Mouse (Mus musculus): ENCODE data around the gene Smim17. TPM values are rescaled to one million over a fixed set of nuclear protein-coding genes. Genes with fewer than 3 reads are reported as not detected.

Smim17 gene
- polyA plus RNA-seq, 1 experiment from 2014 or later: 0.11 TPM

DNA sequence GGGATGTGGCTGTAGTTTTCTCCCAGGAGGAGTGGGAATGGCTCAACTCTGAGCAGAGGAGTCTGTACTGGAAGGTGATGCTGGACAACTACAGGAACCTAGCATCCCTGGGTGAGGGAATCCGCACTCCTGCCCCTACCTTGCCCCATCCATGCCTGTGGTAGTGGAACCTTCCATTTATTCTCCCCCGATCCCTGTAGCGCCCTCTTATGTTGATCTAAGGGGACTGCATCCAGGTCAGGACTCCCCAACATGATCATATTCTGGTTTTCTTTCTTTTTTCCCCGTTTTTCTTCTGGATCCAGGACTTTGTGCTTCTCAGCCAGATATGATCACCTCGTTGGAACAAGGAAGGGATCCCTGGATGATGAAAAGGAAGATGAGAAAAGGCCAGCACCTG, 9.1 kb upstream of the Smim17 start:
- H3K9ac ChIP-seq (ENCODE audit: low read depth, low read length): no peak overlapping the region
- no peak for ATAC-seq
- H3K27ac ChIP-seq (ENCODE audit: low read length): no peak overlapping the region
- H3K4me2 ChIP-seq (ENCODE audit: low read depth, low read length): no peak overlapping the region
- no peaks in the 10 kb centered on the region for H3K9me3 ChIP-seq (ENCODE audit: control insufficient read depth, low read length)
- H3K4me3 ChIP-seq (ENCODE audit: low read length): no peak overlapping the region
- no peaks in the 10 kb centered on the region for H3K27me3 ChIP-seq (replicated peaks; ENCODE audit: control insufficient read depth, insufficient read depth, low read length)
- peaks cover 10% of the 10 kb centered on the region; the same call in 1 of the 2 replicates for H3K36me3 ChIP-seq (ENCODE audit: control insufficient read depth, insufficient read depth, low read length)
- 78% methylated on average over 5 of the region's 5 CpGs for WGBS
- H3K4me1 ChIP-seq (ENCODE audit: control insufficient read depth, insufficient read depth, low read length): no peaks in the 10 kb centered on the region

DNA sequence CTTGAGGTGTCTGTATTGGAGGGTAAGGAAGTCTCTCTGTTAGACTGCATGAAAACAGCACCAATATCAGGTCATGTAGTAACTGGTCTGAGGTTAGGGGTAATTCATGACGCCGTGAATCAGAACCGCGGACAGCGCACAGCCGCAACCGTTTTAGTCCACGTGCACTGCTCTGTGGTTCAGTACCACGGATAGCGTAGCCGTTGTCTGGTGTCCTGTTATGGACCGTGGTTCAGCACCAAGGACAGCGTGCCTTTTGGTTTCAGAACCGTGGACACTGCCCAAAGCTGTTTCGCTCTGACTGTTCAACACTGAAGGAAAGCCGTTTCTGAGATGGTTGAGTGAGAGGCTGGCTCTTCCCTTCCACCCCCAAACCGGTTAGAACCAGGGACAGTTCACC, 11.5 kb downstream of the Smim17 start, which contains the start of gene Gm20715:
Gene Gm20715 (plus strand): TSS at position 235 of the 400 bp plus-strand sequence.
- no peaks in the 10 kb centered on the region for H3K27me3 ChIP-seq (replicated peaks; ENCODE audit: control insufficient read depth, insufficient read depth, low read length)
- H3K9me3 ChIP-seq (ENCODE audit: control insufficient read depth, low read length): no peaks in the 10 kb centered on the region
- no peak within 1 kb of the TSS for H3K27ac ChIP-seq (ENCODE audit: low read length)
- peak; percentile 96 for ATAC-seq
- H3K4me3 ChIP-seq (ENCODE audit: low read length): no peak within 1 kb of the TSS
- no peak within 1 kb of the TSS for H3K9ac ChIP-seq (ENCODE audit: low read depth, low read length)
- H3K4me2 ChIP-seq (ENCODE audit: low read depth, low read length): no peak within 1 kb of the TSS
- no peaks in the 10 kb centered on the region for H3K4me1 ChIP-seq (ENCODE audit: control insufficient read depth, insufficient read depth, low read length)
- no peaks in the 10 kb centered on the region for H3K36me3 ChIP-seq (ENCODE audit: control insufficient read depth, insufficient read depth, low read length)
- 1% methylated on average over 17 of the region's 17 CpGs for WGBS

DNA sequence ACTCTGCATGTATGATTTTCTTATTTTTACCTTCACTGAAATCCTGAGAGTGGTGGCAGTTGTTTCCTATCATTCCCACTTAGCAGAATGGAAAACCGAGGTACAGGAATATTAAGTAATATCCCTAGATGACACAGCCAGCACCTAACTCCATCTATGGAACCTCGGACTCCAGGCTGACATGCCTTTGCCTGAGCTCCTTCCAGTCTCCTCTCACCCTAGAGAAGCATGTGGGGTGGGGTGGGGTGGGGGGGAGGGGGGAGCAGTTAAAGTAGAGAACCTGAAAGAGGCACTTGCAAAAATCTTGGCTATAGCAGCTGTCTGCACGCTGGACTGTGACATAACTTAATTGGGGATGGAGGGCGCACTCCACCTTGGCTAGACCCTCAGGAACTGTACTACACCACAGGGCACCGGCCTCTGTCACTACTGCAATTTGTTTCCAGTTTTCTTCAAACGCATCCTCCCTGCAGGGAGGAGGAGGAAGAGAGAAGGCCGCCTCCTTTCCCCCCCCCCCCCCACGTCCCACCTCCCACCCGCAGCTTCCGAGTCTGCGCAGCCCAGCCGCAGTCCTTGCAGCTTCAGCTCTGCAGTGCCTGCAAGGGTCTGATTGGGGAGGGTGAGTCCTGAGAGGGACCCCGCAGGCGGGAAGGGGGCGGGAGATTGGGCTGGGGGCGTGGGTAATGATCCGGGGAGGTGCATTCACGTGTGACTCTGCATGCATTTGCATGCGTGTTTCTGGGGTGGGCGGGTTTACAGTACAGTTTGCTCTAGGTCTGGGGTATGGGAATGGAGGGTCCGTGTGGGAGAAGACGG, 16.3 kb downstream of the Smim17 start:
- H3K4me3 ChIP-seq (ENCODE audit: low read length): no peak overlapping the region
- no peak overlapping the region for H3K27ac ChIP-seq (ENCODE audit: low read length)
- H3K36me3 ChIP-seq (ENCODE audit: control insufficient read depth, insufficient read depth, low read length): no peaks in the 10 kb centered on the region
- 8% methylated on average over 19 of the region's 22 CpGs for WGBS
- no peak overlapping the region for H3K9ac ChIP-seq (ENCODE audit: low read depth, low read length)
- ATAC-seq: no peak
- H3K27me3 ChIP-seq (replicated peaks; ENCODE audit: control insufficient read depth, insufficient read depth, low read length): no peaks in the 10 kb centered on the region
- no peak overlapping the region for H3K4me2 ChIP-seq (ENCODE audit: low read depth, low read length)
- no peaks in the 10 kb centered on the region for H3K9me3 ChIP-seq (ENCODE audit: control insufficient read depth, low read length)
- no peaks in the 10 kb centered on the region for H3K4me1 ChIP-seq (ENCODE audit: control insufficient read depth, insufficient read depth, low read length)

DNA sequence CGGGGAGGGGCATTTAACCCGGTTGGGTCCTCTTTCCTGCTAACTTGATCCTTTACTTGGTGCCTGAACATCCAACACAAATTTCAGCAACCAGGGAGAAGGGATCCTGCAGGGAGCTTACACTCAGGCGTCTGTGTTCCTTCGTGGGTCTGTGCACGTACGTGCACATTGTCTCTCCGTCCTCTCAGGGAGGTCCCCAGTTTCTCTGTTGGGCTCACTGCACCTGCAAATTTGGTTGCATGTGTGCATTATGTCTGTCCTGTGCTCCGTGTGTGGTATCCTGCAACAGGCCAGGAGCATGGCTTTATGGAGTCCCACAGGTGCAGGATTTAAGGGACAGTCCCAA, 16.9 kb downstream of the Smim17 start:
- no peak for ATAC-seq
- H3K27ac ChIP-seq (ENCODE audit: low read length): no peak overlapping the region
- H3K4me1 ChIP-seq (ENCODE audit: control insufficient read depth, insufficient read depth, low read length): no peaks in the 10 kb centered on the region
- WGBS: 26% methylated on average over 8 of the region's 8 CpGs
- no peaks in the 10 kb centered on the region for H3K27me3 ChIP-seq (replicated peaks; ENCODE audit: control insufficient read depth, insufficient read depth, low read length)
- no peak overlapping the region for H3K4me3 ChIP-seq (ENCODE audit: low read length)
- H3K4me2 ChIP-seq (ENCODE audit: low read depth, low read length): no peak overlapping the region
- no peaks in the 10 kb centered on the region for H3K9me3 ChIP-seq (ENCODE audit: control insufficient read depth, low read length)
- no peak overlapping the region for H3K9ac ChIP-seq (ENCODE audit: low read depth, low read length)
- no peaks in the 10 kb centered on the region for H3K36me3 ChIP-seq (ENCODE audit: control insufficient read depth, insufficient read depth, low read length)

- no peak for ATAC-seq
- Histone ChIP-seq H3K36me3 (ENCODE audit: control insufficient read depth, insufficient read depth, low read length) (no peaks in the 10 kb centered on the region), H3K9me3 (ENCODE audit: control insufficient read depth, low read length) (no peaks in the 10 kb centered on the region), H3K9ac (ENCODE audit: low read depth, low read length) (no peak overlapping the region), H3K27me3 (replicated peaks; ENCODE audit: control insufficient read depth, insufficient read depth, low read length) (no peaks in the 10 kb centered on the region), H3K4me2 (ENCODE audit: low read depth, low read length) (no peak overlapping the region), H3K4me3 (ENCODE audit: low read length) (no peak overlapping the region), H3K27ac (ENCODE audit: low read length) (no peak overlapping the region), H3K4me1 (ENCODE audit: control insufficient read depth, insufficient read depth, low read length) (no peaks in the 10 kb centered on the region)
- WGBS: 71% methylated on average over 6 of the region's 6 CpGs
Observed at GRCm38 (mm10) chr7:6419894-6420293, 21.4 kb downstream of the Smim17 start.

- 83% methylated on average over 3 of the region's 3 CpGs for whole genome bisulfite sequencing
- Histone ChIP-seq H3K4me2 (ENCODE audit: low read depth, low read length) (no peak overlapping the region), H3K27me3 (replicated peaks; ENCODE audit: control insufficient read depth, insufficient read depth, low read length) (no peaks in the 10 kb centered on the region), H3K36me3 (ENCODE audit: control insufficient read depth, insufficient read depth, low read length) (no peaks in the 10 kb centered on the region), H3K4me1 (ENCODE audit: control insufficient read depth, insufficient read depth, low read length) (no peaks in the 10 kb centered on the region), H3K9ac (ENCODE audit: low read depth, low read length) (no peak overlapping the region), H3K4me3 (ENCODE audit: low read length) (no peak overlapping the region), H3K27ac (ENCODE audit: low read length) (no peak overlapping the region), H3K9me3 (ENCODE audit: control insufficient read depth, low read length) (peaks cover 2% of the 10 kb centered on the region; the same call in 1 of the 2 replicates)
- no peak for ATAC-seq
Observed at GRCm38 (mm10) chr7:6429381-6429780, 30.9 kb downstream of the Smim17 start.

GRCm38 (mm10) chr7:6430342-6430741, 31.8 kb downstream of the Smim17 start:
- Histone ChIP-seq H3K27me3 (replicated peaks; ENCODE audit: control insufficient read depth, insufficient read depth, low read length) (no peaks in the 10 kb centered on the region), H3K4me1 (ENCODE audit: control insufficient read depth, insufficient read depth, low read length) (no peaks in the 10 kb centered on the region), H3K4me2 (ENCODE audit: low read depth, low read length) (no peak overlapping the region), H3K4me3 (ENCODE audit: low read length) (no peak overlapping the region), H3K9me3 (ENCODE audit: control insufficient read depth, low read length) (peaks cover 2% of the 10 kb centered on the region; the same call in 1 of the 2 replicates), H3K27ac (ENCODE audit: low read length) (no peak overlapping the region), H3K36me3 (ENCODE audit: control insufficient read depth, insufficient read depth, low read length) (no peaks in the 10 kb centered on the region), H3K9ac (ENCODE audit: low read depth, low read length) (no peak overlapping the region)
- ATAC-seq: no peak
- 32% methylated on average over 2 of the region's 2 CpGs for WGBS

GRCm38 (mm10) chr7:6438388-6438787, 39.9 kb downstream of the Smim17 start, which contains the start of gene Olfr1344:
Gene Olfr1344, plus strand, starts transcription at chr7:6438688.
- WGBS: 77% methylated on average over 3 of the region's 3 CpGs
- no peak for ATAC-seq

GRCm38 (mm10) chr7:6441173-6441572, 42.7 kb downstream of the Smim17 start:
- Histone ChIP-seq H3K27me3 (replicated peaks; ENCODE audit: control insufficient read depth, insufficient read depth, low read length) (no peaks in the 10 kb centered on the region), H3K27ac (ENCODE audit: low read length) (no peak overlapping the region), H3K9ac (ENCODE audit: low read depth, low read length) (no peak overlapping the region), H3K9me3 (ENCODE audit: control insufficient read depth, low read length) (no peaks in the 10 kb centered on the region), H3K36me3 (ENCODE audit: control insufficient read depth, insufficient read depth, low read length) (no peaks in the 10 kb centered on the region), H3K4me2 (ENCODE audit: low read depth, low read length) (no peak overlapping the region), H3K4me1 (ENCODE audit: control insufficient read depth, insufficient read depth, low read length) (no peaks in the 10 kb centered on the region), H3K4me3 (ENCODE audit: low read length) (no peak overlapping the region)
- 59% methylated on average over 2 of the region's 2 CpGs for WGBS
- no peak for ATAC-seq

More at GRCm38 (mm10) chr7:6438388-6438787, 39.9 kb downstream of the Smim17 start, which contains the start of gene Olfr1344:
- Histone ChIP-seq H3K9me3 (ENCODE audit: control insufficient read depth, low read length) (no peaks in the 10 kb centered on the region), H3K4me3 (ENCODE audit: low read length) (no peak within 1 kb of the TSS), H3K27ac (ENCODE audit: low read length) (no peak within 1 kb of the TSS), H3K9ac (ENCODE audit: low read depth, low read length) (no peak within 1 kb of the TSS), H3K27me3 (replicated peaks; ENCODE audit: control insufficient read depth, insufficient read depth, low read length) (no peaks in the 10 kb centered on the region), H3K4me1 (ENCODE audit: control insufficient read depth, insufficient read depth, low read length) (no peaks in the 10 kb centered on the region), H3K4me2 (ENCODE audit: low read depth, low read length) (no peak within 1 kb of the TSS), H3K36me3 (ENCODE audit: control insufficient read depth, insufficient read depth, low read length) (no peaks in the 10 kb centered on the region)
